Mouse (Mus musculus) kidney, postnatal 10 days (tissue): ENCODE measurements around the gene Tlr12.
"Not testable (repeated sequence)": the region's sequence is repeated elsewhere in the genome, so short reads cannot be mapped to it uniquely, and the experiment has no call there.

Experiments used
- DNase-seq: peaks from one replicate; pipeline ENCODE4 v3.0.0; 2021; ENCODE audit warnings: mixed read lengths

Tlr12 gene

GRCm38 (mm10) chr4:128618246-128618911, at the start of gene Tlr12:
Tlr12 (minus strand) TSS chr4:128618619.
- peak; percentile 67 for DNase-seq

- not testable (repeated sequence) for DNase-seq
Measured at GRCm38 (mm10) chr4:128667195-128667594, 48.8 kb upstream of the Tlr12 start.

GRCm38 (mm10) chr4:128666362-128666761, 47.9 kb upstream of the Tlr12 start:
- not testable (repeated sequence) for DNase-seq

GRCm38 (mm10) chr4:128664002-128664401, 45.6 kb upstream of the Tlr12 start:
- DNase-seq, result no peak

GRCm38 (mm10) chr4:128661063-128661462, 42.6 kb upstream of the Tlr12 start:
- DNase-seq, result no peak

GRCm38 (mm10) chr4:128660196-128660595, 41.8 kb upstream of the Tlr12 start:
- no peak for DNase-seq

GRCm38 (mm10) chr4:128655446-128655845, 37.0 kb upstream of the Tlr12 start:
- no peak for DNase-seq

- DNase-seq, result peak; percentile 97
Measured at GRCm38 (mm10) chr4:128654505-128655381, 36.3 kb upstream of the Tlr12 start, which contains the start of gene Phc2. Phc2 (plus strand) TSS chr4:128654702.

GRCm38 (mm10) chr4:128652584-128653298, 34.3 kb upstream of the Tlr12 start:
- peak; percentile 41 for DNase-seq

GRCm38 (mm10) chr4:128651530-128651929, 33.1 kb upstream of the Tlr12 start:
- no peak for DNase-seq

- DNase-seq, result peak; percentile 56
Measured at GRCm38 (mm10) chr4:128648567-128649255, 30.3 kb upstream of the Tlr12 start.

GRCm38 (mm10) chr4:128646762-128647161, 28.3 kb upstream of the Tlr12 start:
- DNase-seq, result no peak

- DNase-seq, result no peak
Measured at GRCm38 (mm10) chr4:128645896-128646295, 27.5 kb upstream of the Tlr12 start.

GRCm38 (mm10) chr4:128641766-128642717, 23.6 kb upstream of the Tlr12 start:
- no peak for DNase-seq

GRCm38 (mm10) chr4:128638265-128638923, 20.0 kb upstream of the Tlr12 start:
- DNase-seq, result peak; percentile 41

- peak; percentile 80 for DNase-seq
Measured at GRCm38 (mm10) chr4:128637250-128637649, 18.8 kb upstream of the Tlr12 start.

- peak; percentile 64 for DNase-seq
Measured at GRCm38 (mm10) chr4:128635894-128636585, 17.6 kb upstream of the Tlr12 start.

GRCm38 (mm10) chr4:128635451-128635850, 17.0 kb upstream of the Tlr12 start:
- no peak for DNase-seq

GRCm38 (mm10) chr4:128621109-128621508, 2.7 kb upstream of the Tlr12 start:
- DNase-seq, result no peak

GRCm38 (mm10) chr4:128620572-128620971, 2.2 kb upstream of the Tlr12 start:
- DNase-seq, result no peak
